Mouse (Mus musculus) liver, embryonic 11.5 days (tissue): ENCODE data around the gene Svbp. TPM values are rescaled to one million over a fixed set of nuclear protein-coding genes. Genes with fewer than 3 reads are reported as not detected.

Experiments used
- ATAC-seq: fragments of 200-750 bp; cut with Nextera tagmentation; replicated peaks from 2 replicates; pipeline ENCODE4 v1.8.0; 2017; ENCODE audit warnings: moderate number of reproducible peaks, mild to moderate bottlenecking, moderate TSS enrichment, moderate library complexity; ENCODE audit not compliant: low FRiP score
- DNase-seq: peaks from one replicate; pipeline ENCODE4 v3.0.0-alpha.2; 2017; ENCODE audit warnings: low spot score
- H3K27ac ChIP-seq: fragments of 300-500 bp; sonication (generic); 2 replicates; pipeline ENCODE4 v1.5.1; 2014; ENCODE audit warnings: mild to moderate bottlenecking, low read depth, low read length, control low read depth
- H3K27me3 ChIP-seq: fragments of 300-500 bp; sonication (generic); replicated peaks from 2 replicates; pipeline ENCODE4 v1.6.1; 2014; ENCODE audit warnings: low read length, mixed read lengths; ENCODE audit not compliant: control insufficient read depth, insufficient read depth
- H3K36me3 ChIP-seq: fragments of 300-500 bp; sonication (generic); 2 replicates; pipeline ENCODE4 v1.6.1; 2014; ENCODE audit warnings: mild to moderate bottlenecking, low read length, moderate library complexity, mixed read lengths; ENCODE audit not compliant: control insufficient read depth, insufficient read depth
- H3K4me1 ChIP-seq: fragments of 300-500 bp; sonication (generic); replicated peaks from 2 replicates; pipeline ENCODE4 v1.6.1; 2014; ENCODE audit warnings: low read length, mixed read lengths; ENCODE audit not compliant: control insufficient read depth, insufficient read depth
- H3K4me2 ChIP-seq: fragments of 300-500 bp; sonication (generic); 2 replicates; pipeline ENCODE4 v1.6.1; 2014; ENCODE audit warnings: mild to moderate bottlenecking, control low read depth, moderate library complexity
- H3K4me3 ChIP-seq: fragments of 300-500 bp; sonication (generic); 2 replicates; pipeline ENCODE4 v1.5.1; 2014; ENCODE audit warnings: low read depth, low read length, control low read depth
- H3K9ac ChIP-seq: fragments of 300-500 bp; sonication (generic); 2 replicates; pipeline ENCODE4 v1.6.1; 2014; ENCODE audit warnings: low read depth, low read length, control low read depth
- H3K9me3 ChIP-seq: fragments of 300-500 bp; sonication (generic); 2 replicates; pipeline ENCODE4 v1.6.1; 2016; ENCODE audit warnings: low read length, inconsistent platforms, mixed read lengths; ENCODE audit not compliant: control insufficient read depth
- WGBS: fragments of 180-500 bp; shearing (Covaris S2); extraction: QIAGEN DNeasy Blood & Tissue Kit; methylation state at CpG from one replicate; pipeline ENCODE4 v1.1.7; 2014; 5-methylcytosine and 5-hydroxymethylcytosine counted together
- polyA plus RNA-seq: library from polyadenylated mRNA; unstranded; fragments of >200 nt; fragmentation: Nextera tagmentation; extraction: Ambion mirVana; gene quantifications from 2 replicates; pipeline ENCODE4 v1.2.1, GENCODE M21; 2014

Svbp gene
- polyA plus RNA-seq, 1 experiment from 2014 or later, result 174 TPM

DNA sequence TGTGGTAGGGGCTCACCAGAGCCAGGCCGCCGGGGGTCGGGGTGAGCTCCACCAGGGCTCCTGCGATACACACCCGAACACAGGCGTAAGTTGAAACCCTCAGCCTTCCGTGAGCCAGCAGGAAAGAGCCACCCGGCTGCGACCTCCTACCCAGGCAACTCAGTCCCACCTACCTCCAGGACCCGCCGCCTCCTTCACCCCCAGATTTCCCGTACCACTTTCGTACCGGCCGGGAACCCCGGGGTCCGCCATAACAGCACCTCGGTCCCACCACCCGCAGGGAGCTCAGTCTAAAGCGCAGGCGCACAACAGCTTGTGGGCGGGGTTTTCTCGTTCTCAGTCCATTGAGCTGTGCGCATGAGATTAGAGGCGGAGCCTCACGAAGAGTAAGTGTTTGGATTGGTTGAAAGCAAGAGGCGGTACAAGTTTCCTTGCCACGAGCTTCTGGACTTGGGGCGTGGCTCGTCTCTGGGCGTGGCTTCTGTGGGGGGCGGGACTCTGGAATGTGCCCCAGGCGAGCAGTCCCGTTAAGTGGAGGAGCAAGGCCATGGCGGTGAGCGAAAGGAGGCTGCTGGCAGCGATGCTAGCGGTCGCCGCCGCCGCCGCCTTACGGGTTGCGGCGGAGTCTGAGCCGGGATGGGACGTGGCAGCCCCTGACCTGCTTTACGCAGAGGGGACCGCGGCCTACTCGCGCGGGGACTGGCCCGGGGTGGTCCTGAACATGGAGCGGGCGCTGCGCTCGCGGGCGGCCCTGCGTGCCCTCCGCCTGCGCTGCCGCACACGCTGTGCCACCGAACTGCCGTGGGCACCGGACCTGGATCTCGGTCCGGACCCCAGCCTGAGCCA, 37.5 kb downstream of the Svbp start, which contains the start of the genes AU022252 and P3h1:
TSS of gene AU022252 (minus strand) at position 303 of the 846 bp plus-strand sequence.
TSS of gene P3h1 (plus strand) at position 506 of the 846 bp plus-strand sequence.
- peak within 1 kb of the TSS; percentile 94 for H3K4me2 ChIP-seq
- H3K36me3 ChIP-seq, result peaks cover 7% of the 10 kb centered on the region; the same call in 1 of the 2 replicates
- H3K27ac ChIP-seq, result 0 out of 2 replicates have a peak within 1 kb of the TSS, but pooled peaks have one; percentile 19
- peak; percentile 96 for ATAC-seq
- H3K9ac ChIP-seq, result peak within 1 kb of the TSS; percentile 81
- no peaks in the 10 kb centered on the region for H3K9me3 ChIP-seq
- peak; percentile 94 for DNase-seq
- under 1% methylated on average over 70 of the region's 71 CpGs for WGBS
- H3K27me3 ChIP-seq, result no peaks in the 10 kb centered on the region
- peaks cover 4% of the 10 kb centered on the region; the same call in 1 of the 2 replicates for H3K4me1 ChIP-seq
- peak within 1 kb of the TSS; percentile 84 for H3K4me3 ChIP-seq

GRCm38 (mm10) chr4:119233256-119233901, 38.3 kb downstream of the Svbp start:
- ATAC-seq, result peak; percentile 56

GRCm38 (mm10) chr4:119234348-119234747, 39.2 kb downstream of the Svbp start:
- H3K36me3 ChIP-seq, result 0 out of 2 replicates have a peak, but pooled peaks cover 2% of the 10 kb centered on the region
- H3K9ac ChIP-seq, result no peak overlapping the region

More at GRCm38 (mm10) chr4:119233256-119233901, 38.3 kb downstream of the Svbp start:
- under 1% methylated on average over 36 of the region's 36 CpGs for WGBS
- Histone ChIP-seq H3K4me2 (peak overlapping the region; percentile 94), H3K9ac (peak overlapping the region; percentile 81), H3K9me3 (no peaks in the 10 kb centered on the region), H3K27ac (0 out of 2 replicates have a peak overlapping the region, but pooled peaks have one; percentile 19), H3K4me3 (peak overlapping the region; percentile 84), H3K36me3 (0 out of 2 replicates have a peak, but pooled peaks cover 2% of the 10 kb centered on the region), H3K27me3 (no peaks in the 10 kb centered on the region), H3K4me1 (peaks cover 4% of the 10 kb centered on the region; the same call in 1 of the 2 replicates)
- DNase-seq, result peak; percentile 70

GRCm38 (mm10) chr4:119238661-119239060, 43.6 kb downstream of the Svbp start:
- Histone ChIP-seq H3K27ac (no peak overlapping the region), H3K27me3 (no peaks in the 10 kb centered on the region), H3K4me1 (peaks cover 4% of the 10 kb centered on the region; the same call in 1 of the 2 replicates), H3K9me3 (no peaks in the 10 kb centered on the region), H3K36me3 (peaks cover 10% of the 10 kb centered on the region), H3K4me2 (peak overlapping the region; percentile 43; the same call in 1 of the 2 replicates), H3K4me3 (no peak overlapping the region), H3K9ac (no peak overlapping the region)
- DNase-seq (no peak), ATAC-seq (peak; percentile 38; the same call in 1 of the 2 replicates)
- 78% methylated on average over 3 of the region's 3 CpGs for WGBS

More at GRCm38 (mm10) chr4:119234348-119234747, 39.2 kb downstream of the Svbp start:
- Histone ChIP-seq H3K27ac (no peak overlapping the region), H3K4me3 (peak overlapping the region; percentile 84), H3K4me1 (peaks cover 4% of the 10 kb centered on the region; the same call in 1 of the 2 replicates), H3K27me3 (no peaks in the 10 kb centered on the region), H3K4me2 (peak overlapping the region; percentile 94), H3K9me3 (no peaks in the 10 kb centered on the region)
- ATAC-seq (no peak), DNase-seq (no peak)
- 73% methylated on average over 3 of the region's 3 CpGs for WGBS

DNA sequence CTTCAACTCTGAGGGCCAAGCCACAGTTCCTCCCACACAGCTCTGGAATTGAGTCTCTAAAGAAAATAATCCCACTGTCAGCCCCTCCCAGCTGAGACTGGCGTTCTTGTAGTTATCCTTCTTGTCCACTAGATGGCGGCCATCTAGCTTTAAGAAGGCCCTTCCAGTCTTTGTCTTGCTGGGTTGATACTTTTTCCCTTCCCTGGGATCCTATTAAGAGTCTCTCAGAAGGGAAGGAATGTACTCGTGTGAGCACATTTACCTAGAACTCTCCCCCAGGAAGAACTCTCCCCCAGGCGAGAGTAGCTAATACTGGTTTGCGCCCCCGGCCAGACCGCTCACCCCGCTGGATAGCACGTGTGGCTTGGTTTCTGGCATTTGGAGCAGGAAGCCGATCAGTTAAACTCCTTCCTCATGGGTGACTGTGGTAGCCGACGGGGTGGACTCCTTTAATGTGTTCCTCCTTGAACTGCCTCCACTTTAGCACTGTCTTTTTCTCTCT, 44.1 kb downstream of the Svbp start:
- H3K27ac ChIP-seq, result no peak overlapping the region
- WGBS, result 31% methylated on average over 12 of the region's 12 CpGs

GRCm38 (mm10) chr4:119241664-119242063, 46.6 kb downstream of the Svbp start:
- no peak overlapping the region for H3K9ac ChIP-seq
- 0 out of 2 replicates have a peak, but pooled peaks cover 4% of the 10 kb centered on the region for H3K4me1 ChIP-seq
- WGBS, result 85% methylated on average over 14 of the region's 14 CpGs
- H3K36me3 ChIP-seq, result peaks cover 8% of the 10 kb centered on the region
- H3K27ac ChIP-seq, result no peak overlapping the region
- no peak overlapping the region for H3K4me3 ChIP-seq
- no peaks in the 10 kb centered on the region for H3K9me3 ChIP-seq
- H3K27me3 ChIP-seq, result no peaks in the 10 kb centered on the region
- no peak overlapping the region for H3K4me2 ChIP-seq
- ATAC-seq (no peak), DNase-seq (no peak)

More for the DNA sequence above, 44.1 kb downstream of the Svbp start:
- DNase-seq (peak; percentile 53), ATAC-seq (peak; percentile 69)
- Histone ChIP-seq H3K4me3 (no peak overlapping the region), H3K27me3 (no peaks in the 10 kb centered on the region), H3K9ac (peak overlapping the region; percentile 27), H3K4me2 (peak overlapping the region; percentile 43), H3K9me3 (no peaks in the 10 kb centered on the region), H3K4me1 (0 out of 2 replicates have a peak, but pooled peaks cover 4% of the 10 kb centered on the region), H3K36me3 (peaks cover 10% of the 10 kb centered on the region)

DNA sequence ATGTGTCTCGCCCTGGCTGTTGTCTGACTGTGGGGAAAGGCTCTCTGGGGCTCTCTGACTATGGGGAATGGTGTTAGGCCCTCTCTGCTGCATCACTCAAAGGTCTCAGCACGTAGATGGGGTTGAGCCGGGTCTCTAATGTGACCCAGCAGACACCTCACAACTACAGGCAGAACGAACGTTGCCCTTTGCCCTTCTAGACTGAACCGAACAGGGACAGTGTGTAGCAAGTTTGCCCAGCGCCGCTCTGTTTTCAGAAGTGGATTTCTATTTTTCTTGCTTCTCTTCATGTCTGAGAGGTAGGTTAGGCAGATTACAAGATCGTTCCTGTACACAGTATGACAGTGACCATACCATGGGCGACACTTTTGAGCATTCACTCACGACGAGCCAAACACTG, 47.5 kb downstream of the Svbp start:
- H3K4me2 ChIP-seq, result no peak overlapping the region
- H3K36me3 ChIP-seq, result peaks cover 8% of the 10 kb centered on the region
- 90% methylated on average over 12 of the region's 12 CpGs for WGBS

More for the DNA sequence above, 47.5 kb downstream of the Svbp start:
- no peak for DNase-seq
- Histone ChIP-seq H3K9me3 (no peaks in the 10 kb centered on the region), H3K27ac (no peak overlapping the region), H3K9ac (no peak overlapping the region), H3K4me3 (no peak overlapping the region), H3K4me1 (0 out of 2 replicates have a peak, but pooled peaks cover 4% of the 10 kb centered on the region), H3K27me3 (no peaks in the 10 kb centered on the region)
- no peak for ATAC-seq
